9 mouse cellular contexts compared by ENCODE assay signal in the genomic region with DNA sequence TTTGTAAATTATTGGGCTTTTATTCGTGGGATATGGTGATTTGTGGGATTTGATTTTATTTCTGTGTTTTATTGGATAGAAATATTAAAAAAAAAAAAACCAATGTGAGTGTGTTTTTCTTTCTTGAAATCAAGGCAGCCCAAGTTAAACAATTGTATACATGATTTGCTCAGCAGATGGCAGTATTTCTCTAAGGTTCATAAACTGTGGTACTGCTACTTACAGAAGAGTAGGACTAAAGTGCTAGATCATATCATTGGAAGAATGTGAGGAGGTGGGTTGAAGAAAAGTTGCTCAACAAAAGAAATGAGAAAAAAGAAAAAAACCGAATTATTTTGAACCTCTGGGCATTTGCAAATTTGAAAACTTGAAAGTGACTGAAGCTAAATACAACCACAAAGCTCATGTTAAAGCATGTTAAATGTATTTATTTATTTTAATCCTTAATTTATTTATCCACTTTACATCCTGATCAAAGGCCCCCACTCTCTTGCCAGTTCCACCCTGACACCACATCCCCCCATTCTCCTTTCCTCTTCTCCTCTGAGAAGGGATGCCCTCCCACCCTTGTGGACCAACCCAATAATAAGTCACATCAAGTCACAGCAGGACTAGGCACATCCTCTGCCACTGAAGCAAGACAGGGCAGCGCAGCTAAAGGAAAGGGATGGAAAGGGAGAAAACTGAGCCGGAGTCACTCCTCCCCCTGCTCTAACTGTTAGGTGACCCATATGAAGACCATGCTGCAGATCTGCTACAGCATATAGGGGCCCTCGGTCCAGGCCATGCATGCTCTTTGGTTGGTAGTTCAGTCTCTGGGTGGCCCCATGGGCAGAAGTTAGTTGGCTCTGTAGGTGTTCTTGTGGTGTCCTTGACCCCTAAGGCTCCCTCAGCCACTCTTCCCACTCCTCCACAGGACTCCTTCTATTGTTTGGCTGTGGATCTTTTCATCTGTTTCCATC. TPM values are rescaled to one million over a fixed set of nuclear protein-coding genes. Genes with fewer than 3 reads are reported as not detected.
A peak's percentile ranks its signal among the peaks of the same experiment; 100 is the strongest.
DNase-seq lines count a peak whose midpoint lies in the region; ATAC-seq and TF ChIP-seq lines count a peak whose summit lies in the region.
"Had no signal": no experiment of that assay in that cellular context is flagged by ENCODE, and none has a peak within 500 bp of the region (broad histone marks: within the 10 kb centered on the region; RNA-seq: fewer than 3 reads in every experiment).

No protein-coding gene starts in this region.

- no peak overlapping the region for H3K4me2 ChIP-seq in hindbrain, embryonic 13.5 days
- H3K4me2 ChIP-seq: heart, embryonic 15.5 days had no signal

- H3K36me3 ChIP-seq in heart, adult 2 months (ENCODE audit: control insufficient read depth, insufficient read depth, low read length) = no peaks in the 10 kb centered on the region
- H3K36me3 ChIP-seq in hindbrain, embryonic 13.5 days = no peaks in the 10 kb centered on the region
- H3K36me3 ChIP-seq: heart, embryonic 15.5 days had no signal

- H3K4me1 ChIP-seq in heart, adult 2 months (ENCODE audit: control insufficient read depth, insufficient read depth, low read length) = no peaks in the 10 kb centered on the region
- no peaks in the 10 kb centered on the region for H3K4me1 ChIP-seq in hindbrain, embryonic 13.5 days (replicated peaks)
- H3K4me1 ChIP-seq: heart, embryonic 15.5 days had no signal

- no peak overlapping the region for H3K9ac ChIP-seq in heart, adult 2 months (ENCODE audit: low read depth, low read length)
- no peak overlapping the region for H3K9ac ChIP-seq in hindbrain, embryonic 13.5 days
- H3K9ac ChIP-seq: heart, embryonic 15.5 days had no signal

- H3K79me2 ChIP-seq in heart, adult 2 months (replicated peaks; ENCODE audit: control insufficient read depth, insufficient read depth, low read length) = no peaks in the 10 kb centered on the region

- TF ChIP-seq CTCF in heart, adult 2 months (IDR thresholded peaks at IDR 0.05) = peak; percentile 49

- no peak for TF ChIP-seq EP300 in heart, adult 2 months (IDR thresholded peaks at IDR 0.05; ENCODE audit: insufficient read depth, low read depth, low read length)

- no peak for DNase-seq in heart, adult 2 months
- no peak for DNase-seq in heart, postnatal 36 days
- peak; percentile 11 for DNase-seq in right cerebral cortex, adult 18-20 months
- no peak for DNase-seq in right cerebral cortex, postnatal 14 days
- peak; percentile 58 for DNase-seq in telencephalon, adult 2 months (ENCODE audit: low read depth, low spot score)
- DNase-seq in spleen, adult 18-20 months = no peak
- no peak for DNase-seq in gastrocnemius, postnatal 10 days

- intact Hi-C loops in heart, adult 2 months (cut with DNase I) = loop anchor here (2.0 kb wide), 1 partner anchor 149 kb away; no protein-coding TSS in a partner anchor
- intact Hi-C loops in heart, postnatal 36 days (cut with DNase I) = loop anchor here (2.0 kb wide), 1 partner anchor 147 kb away; no protein-coding TSS in a partner anchor

- 39% methylated on average over 5 of the region's 5 CpGs for WGBS in heart, adult 2 months
- 44% methylated on average over 5 of the region's 5 CpGs for WGBS in hindbrain, embryonic 13.5 days

- no peaks in the 10 kb centered on the region for H3K27me3 ChIP-seq in heart, adult 2 months (ENCODE audit: control insufficient read depth, insufficient read depth, low read length)
- H3K27me3 ChIP-seq in hindbrain, embryonic 13.5 days = no peaks in the 10 kb centered on the region
- H3K27me3 ChIP-seq: heart, embryonic 15.5 days had no signal

- no peak overlapping the region for H3K4me3 ChIP-seq in heart, adult 2 months
- H3K4me3 ChIP-seq in hindbrain, embryonic 13.5 days = no peak overlapping the region
- H3K4me3 ChIP-seq: heart, embryonic 15.5 days had no signal

- no peak for TF ChIP-seq POLR2A in heart, adult 2 months (IDR thresholded peaks at IDR 0.05; ENCODE audit: insufficient read depth, low read depth, low read length)

- no peak overlapping the region for H3K27ac ChIP-seq in heart, adult 2 months
- H3K27ac ChIP-seq in hindbrain, embryonic 13.5 days = no peak overlapping the region
- H3K27ac ChIP-seq: heart, embryonic 15.5 days had no signal

- ATAC-seq in hindbrain, embryonic 13.5 days (ENCODE audit: low FRiP score) = peak; percentile 71; the same call in 1 of the 2 replicates

- H3K9me3 ChIP-seq in hindbrain, embryonic 13.5 days = no peaks in the 10 kb centered on the region
- H3K9me3 ChIP-seq: heart, embryonic 15.5 days had no signal

RNA-seq across cellular contexts. Expression of a gene that starts 18.0 kb away (rescaled TPM):
- not detected for total RNA-seq in heart, adult 2 months (2021)
- polyA plus RNA-seq in heart, adult 2 months (2012; rRNA removed) = 0.12 TPM in 1 of 2 replicates, not detected in the other
- not detected for total RNA-seq in heart, postnatal 36 days (2021)
- polyA plus RNA-seq in hindbrain, embryonic 13.5 days (2015; fragmentation: Nextera tagmentation; extraction: Ambion mirVana) = 4.8 and 7.3 TPM in 2 replicates
- total RNA-seq in gastrocnemius, postnatal 10 days (2021) = not detected

Comparison
In these comparisons a context has a peak if more than half of its experiments do, and no peak if none do; other contexts are left out.
1. DNase-seq: peak in right cerebral cortex, adult 18-20 months (single experiment) and telencephalon, adult 2 months (single experiment); none in heart, adult 2 months (0 of 2), heart, postnatal 36 days (0 of 2), right cerebral cortex, postnatal 14 days (single experiment), spleen, adult 18-20 months (0 of 2) and gastrocnemius, postnatal 10 days (single experiment).